Mouse (Mus musculus) testis, adult 2 months (tissue): ENCODE measurements around the gene Bcar3. TPM values are rescaled to one million over a fixed set of nuclear protein-coding genes. Genes with fewer than 3 reads are reported as not detected.

Experiments
- H3K27ac ChIP-seq: fragments of 200-500 bp; 2 replicates; pipeline ENCODE4 v1.5.1; 2012; ENCODE audit warnings: low read depth, low read length; ENCODE audit not compliant: control insufficient read depth, insufficient read depth
- H3K27me3 ChIP-seq: fragments of 200-500 bp; 2 replicates; pipeline ENCODE4 v1.6.1; 2012; ENCODE audit warnings: mild to moderate bottlenecking, low read length, moderate library complexity; ENCODE audit not compliant: control insufficient read depth, insufficient read depth
- H3K36me3 ChIP-seq: fragments of 200-500 bp; 2 replicates; pipeline ENCODE4 v1.6.1; 2012; ENCODE audit warnings: mild to moderate bottlenecking, low read length; ENCODE audit not compliant: control insufficient read depth, insufficient read depth
- H3K4me1 ChIP-seq: fragments of 200-500 bp; 2 replicates; pipeline ENCODE4 v1.6.1; 2012; ENCODE audit warnings: low read length; ENCODE audit not compliant: control insufficient read depth, insufficient read depth
- H3K4me3 ChIP-seq: fragments of 200-500 bp; 2 replicates; pipeline ENCODE4 v1.5.1; 2012; ENCODE audit warnings: low read depth, mild to moderate bottlenecking, low read length, moderate library complexity, mixed read lengths; ENCODE audit not compliant: control insufficient read depth
- CTCF ChIP-seq: fragments of 200-500 bp; IDR thresholded peaks from 2 replicates; pipeline ENCODE4 v1.5.1; 2012; ENCODE audit warnings: low read depth, mild to moderate bottlenecking, inconsistent platforms, low read length, moderate library complexity; ENCODE audit not compliant: control insufficient read depth, insufficient read depth, insufficient replicate concordance
- POLR2A ChIP-seq: fragments of 200-500 bp; IDR thresholded peaks from 2 replicates; pipeline ENCODE4 v1.6.1; 2012; ENCODE audit warnings: low read depth, mild to moderate bottlenecking, inconsistent platforms, low read length, moderate library complexity; ENCODE audit not compliant: control insufficient read depth
- polyA plus RNA-seq: library from polyadenylated mRNA; depleted of rRNA; stranded (reverse); fragments of >200 nt; gene quantifications from 2 replicates; pipeline ENCODE4 v1.2.3, GENCODE M21; 2012

The Bcar3 gene
- polyA plus RNA-seq, 1 experiment, result 12.5 TPM

- Histone ChIP-seq H3K36me3 (no peaks in the 10 kb centered on the region), H3K27ac (no peak overlapping the region), H3K4me3 (no peak overlapping the region), H3K27me3 (no peaks in the 10 kb centered on the region), H3K4me1 (peaks cover 4% of the 10 kb centered on the region; the same call in 1 of the 2 replicates)
- TF ChIP-seq CTCF (no peak), POLR2A (no peak)
Observed at GRCm38 (mm10) chr3:122492872-122493615, 199.1 kb downstream of the Bcar3 start.

DNA sequence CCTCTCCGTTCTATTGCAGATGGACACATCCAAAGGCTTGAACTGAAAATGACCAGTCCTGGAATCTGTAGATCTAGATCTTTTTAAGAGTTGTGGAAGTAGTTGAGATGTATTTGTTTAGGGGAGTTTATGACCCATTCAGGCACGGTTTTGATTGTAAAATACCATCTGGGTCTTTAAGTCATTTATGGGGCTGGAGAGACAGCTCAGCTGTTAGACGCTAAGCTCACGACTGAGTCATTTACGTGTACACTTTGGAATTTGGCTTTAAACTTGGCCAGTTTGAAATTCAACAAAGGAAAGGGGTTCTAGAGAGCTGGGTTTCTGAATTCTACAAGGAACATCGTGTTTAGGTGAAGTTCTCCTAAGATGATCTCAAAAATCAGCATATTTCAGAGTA lies 200.8 kb downstream of the Bcar3 start:
- Histone ChIP-seq H3K4me3 (no peak overlapping the region), H3K27ac (no peak overlapping the region), H3K4me1 (no peaks in the 10 kb centered on the region; the same call in 1 of the 2 replicates), H3K36me3 (no peaks in the 10 kb centered on the region), H3K27me3 (no peaks in the 10 kb centered on the region)
- TF ChIP-seq POLR2A, result no peak
- no peak for TF ChIP-seq CTCF

DNA sequence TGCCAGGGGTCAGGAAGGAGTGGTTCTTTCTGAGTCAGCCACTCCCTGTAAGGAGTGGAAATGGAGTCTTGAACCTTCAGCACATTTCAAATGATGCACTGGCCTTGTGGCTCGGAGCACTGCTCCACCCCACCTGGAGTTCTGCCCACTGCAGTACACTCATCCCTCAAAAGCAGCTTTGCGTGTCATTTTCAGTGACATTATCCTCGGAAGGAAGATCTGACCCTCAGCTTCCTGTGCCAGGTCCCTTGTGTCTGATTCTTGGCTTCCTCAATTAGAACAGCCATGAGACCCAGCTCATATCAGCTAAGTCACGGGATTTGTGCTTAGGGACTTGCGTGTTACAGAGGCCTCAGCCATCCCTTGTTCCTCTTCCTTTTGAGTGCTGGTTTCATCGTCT lies 203.9 kb downstream of the Bcar3 start:
- no peaks in the 10 kb centered on the region for H3K4me1 ChIP-seq
- H3K27ac ChIP-seq, result no peak overlapping the region
- no peaks in the 10 kb centered on the region for H3K36me3 ChIP-seq

GRCm38 (mm10) chr3:122498528-122498927 lies 204.6 kb downstream of the Bcar3 start:
- no peaks in the 10 kb centered on the region for H3K27me3 ChIP-seq
- no peak overlapping the region for H3K4me3 ChIP-seq
- no peak overlapping the region for H3K27ac ChIP-seq
- H3K4me1 ChIP-seq, result no peaks in the 10 kb centered on the region
- H3K36me3 ChIP-seq, result no peaks in the 10 kb centered on the region
- TF ChIP-seq POLR2A (no peak), CTCF (no peak)

More for the DNA sequence above, 203.9 kb downstream of the Bcar3 start:
- H3K4me3 ChIP-seq, result no peak overlapping the region
- no peaks in the 10 kb centered on the region for H3K27me3 ChIP-seq
- no peak for TF ChIP-seq POLR2A
- TF ChIP-seq CTCF, result no peak

GRCm38 (mm10) chr3:122499647-122500046 lies 205.7 kb downstream of the Bcar3 start:
- TF ChIP-seq POLR2A (no peak), CTCF (no peak)
- Histone ChIP-seq H3K27ac (no peak overlapping the region), H3K36me3 (no peaks in the 10 kb centered on the region), H3K27me3 (no peaks in the 10 kb centered on the region), H3K4me1 (no peaks in the 10 kb centered on the region), H3K4me3 (no peak overlapping the region)

DNA sequence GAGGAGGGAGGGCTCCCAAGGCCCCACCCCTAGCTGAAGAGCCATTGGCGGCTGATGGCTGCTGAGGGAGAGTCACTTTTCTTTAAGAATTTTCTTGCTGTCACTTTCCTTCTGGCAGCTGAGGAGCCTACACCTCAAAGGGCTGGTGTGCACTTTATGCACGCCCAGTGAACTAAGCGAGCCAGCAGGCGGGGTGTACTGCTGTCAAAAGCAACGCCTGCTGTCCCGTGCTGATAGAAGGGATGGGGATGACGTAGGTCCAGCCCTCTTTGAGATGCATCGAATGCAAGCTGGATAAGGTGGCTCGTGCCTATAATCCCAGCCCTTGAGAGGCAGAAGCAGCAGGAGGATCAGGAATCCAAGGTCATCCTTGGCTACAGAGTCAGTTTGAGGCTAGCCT lies 207.0 kb downstream of the Bcar3 start:
- Histone ChIP-seq H3K27me3 (no peaks in the 10 kb centered on the region), H3K27ac (no peak overlapping the region), H3K4me1 (no peaks in the 10 kb centered on the region), H3K4me3 (no peak overlapping the region), H3K36me3 (no peaks in the 10 kb centered on the region)
- TF ChIP-seq CTCF (no peak), POLR2A (no peak)

GRCm38 (mm10) chr3:122506343-122506916 lies 212.5 kb downstream of the Bcar3 start:
- Histone ChIP-seq H3K27ac (no peak overlapping the region), H3K4me1 (peaks cover 6% of the 10 kb centered on the region), H3K27me3 (no peaks in the 10 kb centered on the region), H3K36me3 (no peaks in the 10 kb centered on the region), H3K4me3 (no peak overlapping the region)
- TF ChIP-seq CTCF (no peak), POLR2A (no peak)
